Mouse (Mus musculus) C2C12 (cell line): ENCODE data around the gene Trib2.

Experiments
- CEBPB ChIP-seq: IDR thresholded peaks from one replicate; pipeline ENCODE4 v1.6.1; 2011; ENCODE audit warnings: low read depth, mild to moderate bottlenecking, control low read depth, moderate library complexity
- CTCF ChIP-seq: IDR thresholded peaks from one replicate; pipeline ENCODE4 v1.5.1; 2011; ENCODE audit not compliant: control insufficient read depth, insufficient read depth, insufficient read length
- FOSL1 ChIP-seq: IDR thresholded peaks from one replicate; pipeline ENCODE4 v1.8.0; 2011; ENCODE audit warnings: mild to moderate bottlenecking, low read length; ENCODE audit not compliant: poor library complexity, insufficient read depth, severe bottlenecking
- MAX ChIP-seq: IDR thresholded peaks from one replicate; pipeline ENCODE4 v1.6.1; 2011; ENCODE audit warnings: mild to moderate bottlenecking, control low read depth
- MYOD1 ChIP-seq: IDR thresholded peaks from one replicate; pipeline ENCODE4 v1.6.1; 2011; ENCODE audit warnings: low read depth; ENCODE audit not compliant: control insufficient read depth, insufficient read length
- MYOG ChIP-seq: IDR thresholded peaks from one replicate; pipeline ENCODE4 v1.6.1; 2011; ENCODE audit not compliant: control insufficient read depth, insufficient read length; ENCODE audit errors: extremely low read depth
- USF1 ChIP-seq: IDR thresholded peaks from one replicate; pipeline ENCODE4 v1.6.1; 2011; ENCODE audit warnings: low read depth, mild to moderate bottlenecking, control low read depth, moderate library complexity

DNA sequence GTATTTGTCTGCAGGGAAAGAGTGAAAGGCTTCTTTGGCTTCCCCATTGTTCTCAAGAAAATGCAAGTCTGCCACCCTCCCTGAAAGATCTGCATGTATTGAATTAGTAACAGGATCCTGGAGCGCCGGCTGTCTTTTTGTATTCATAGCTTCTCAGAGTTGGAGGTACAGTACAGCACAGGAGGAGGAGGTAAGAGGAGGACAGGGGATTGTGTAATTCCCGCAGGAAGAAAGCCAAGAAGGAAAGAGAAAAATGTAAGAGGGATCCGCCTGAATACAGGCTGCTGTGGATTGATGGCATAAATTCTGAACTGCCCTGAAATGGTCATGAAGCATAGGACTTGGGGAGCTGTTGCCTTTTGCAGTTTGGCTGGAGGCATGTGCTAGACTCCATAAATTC lies 36.1 kb upstream of the Trib2 start:
- TF ChIP-seq MAX (no peak), CTCF (no peak), CEBPB (peak; percentile 13), USF1 (no peak), MYOD1 (no peak), FOSL1 (no peak), MYOG (no peak)
